In the genomic region with DNA sequence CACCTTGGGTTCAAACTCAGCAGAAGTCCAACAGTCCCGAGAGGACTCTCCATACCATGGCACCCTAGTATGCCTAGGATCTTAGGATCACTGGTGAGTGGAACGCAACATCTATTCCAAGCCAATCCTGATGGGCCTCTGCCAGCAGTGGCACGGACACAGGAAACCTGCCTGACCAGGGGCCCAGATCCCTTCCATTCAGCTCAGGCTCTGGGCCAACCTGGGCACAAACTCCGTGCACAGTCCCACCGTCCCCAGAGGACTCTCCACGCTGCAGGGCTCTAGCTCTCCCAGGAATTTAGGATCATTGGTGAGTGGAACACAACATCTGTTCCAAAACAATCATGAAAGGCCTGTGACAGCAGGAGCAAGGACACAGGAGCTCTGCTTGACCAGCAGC, we compare ENCODE assay signal across 22 mouse cellular contexts.
"Had no signal": no experiment of that assay in that cellular context is flagged by ENCODE, and none has a peak within 500 bp of the region (broad histone marks: within the 10 kb centered on the region; RNA-seq: fewer than 3 reads in every experiment).

No protein-coding gene starts in this region.

- H3K4me1 ChIP-seq: limb, embryonic 10.5 days; limb, embryonic 13.5 days; liver, embryonic 12.5 days; liver, embryonic 15.5 days; lung, embryonic 15.5 days; megakaryocyte, embryonic 14.5 days; midbrain, embryonic 10.5 days; midbrain, embryonic 13.5 days; neural tube, embryonic 13.5 days; stomach, embryonic 15.5 days had no signal

- H3K27me3 ChIP-seq: limb, embryonic 13.5 days; liver, embryonic 12.5 days; liver, embryonic 15.5 days; lung, embryonic 15.5 days; megakaryocyte, embryonic 14.5 days; midbrain, embryonic 13.5 days; neural tube, embryonic 13.5 days; stomach, embryonic 15.5 days had no signal

- DNase-seq: layer of hippocampus, adult 9-11 months; liver; lung, adult 18-20 months; lung, postnatal 10 days; lung, postnatal 36 days; retina, postnatal 1 day; right cerebral cortex, postnatal 25 days; spleen, adult 18-20 months; thymus, postnatal 36 days had no signal

- H3K27ac ChIP-seq: kidney, postnatal 0 days; layer of hippocampus, adult 2 months; limb, embryonic 10.5 days; limb, embryonic 13.5 days; liver, embryonic 12.5 days; liver, embryonic 15.5 days; lung, embryonic 15.5 days; midbrain, embryonic 10.5 days; midbrain, embryonic 13.5 days; neural tube, embryonic 13.5 days; stomach, embryonic 15.5 days had no signal

- H3K4me3 ChIP-seq: layer of hippocampus, adult 2 months; limb, embryonic 10.5 days; limb, embryonic 13.5 days; liver, embryonic 12.5 days; liver, embryonic 15.5 days; lung, embryonic 15.5 days; megakaryocyte, embryonic 14.5 days; midbrain, embryonic 10.5 days; midbrain, embryonic 13.5 days; myocyte; neural tube, embryonic 13.5 days; stomach, embryonic 15.5 days had no signal
